Mouse (Mus musculus): ENCODE data around the gene Ttc4.

The Ttc4 gene

GRCm38 (mm10) chr4:106678442-106679118 is at the start of gene Ttc4:
TSS of gene Ttc4 (minus strand) at chr4:106678944.
- DNase-seq (ENCODE audit: low read depth, low spot score): peak; percentile 78

GRCm38 (mm10) chr4:106720631-106721030 is 41.9 kb upstream of the Ttc4 start:
- DNase-seq (ENCODE audit: low read depth, low spot score): no peak

- no peak for DNase-seq (ENCODE audit: low read depth, low spot score)
Measured at GRCm38 (mm10) chr4:106713622-106714021, 34.9 kb upstream of the Ttc4 start.

- peak; percentile 36 for DNase-seq (ENCODE audit: low read depth, low spot score)
Measured at GRCm38 (mm10) chr4:106708408-106708807, 29.7 kb upstream of the Ttc4 start.

- DNase-seq (ENCODE audit: low read depth, low spot score): no peak
Measured at GRCm38 (mm10) chr4:106707957-106708356, 29.2 kb upstream of the Ttc4 start.

- DNase-seq (ENCODE audit: low read depth, low spot score): no peak
Measured at GRCm38 (mm10) chr4:106705096-106705665, 26.4 kb upstream of the Ttc4 start.

- DNase-seq (ENCODE audit: low read depth, low spot score): no peak
Measured at GRCm38 (mm10) chr4:106704416-106704815, 25.7 kb upstream of the Ttc4 start.

- no peak for DNase-seq (ENCODE audit: low read depth, low spot score)
Measured at GRCm38 (mm10) chr4:106703956-106704355, 25.2 kb upstream of the Ttc4 start.

GRCm38 (mm10) chr4:106700798-106701197 is 22.1 kb upstream of the Ttc4 start:
- DNase-seq (ENCODE audit: low read depth, low spot score): no peak

- no peak for DNase-seq (ENCODE audit: low read depth, low spot score)
Measured at GRCm38 (mm10) chr4:106699989-106700388, 21.2 kb upstream of the Ttc4 start.

GRCm38 (mm10) chr4:106693841-106694430 is 15.2 kb upstream of the Ttc4 start:
- DNase-seq (ENCODE audit: low read depth, low spot score): no peak

- DNase-seq (ENCODE audit: low read depth, low spot score): no peak
Measured at GRCm38 (mm10) chr4:106688636-106689296, 10.0 kb upstream of the Ttc4 start.

- DNase-seq (ENCODE audit: low read depth, low spot score): no peak
Measured at GRCm38 (mm10) chr4:106680955-106681354, 2.2 kb upstream of the Ttc4 start.

- no peak for DNase-seq (ENCODE audit: low read depth, low spot score)
Measured at GRCm38 (mm10) chr4:106679152-106679551, 408 bp upstream of the Ttc4 start.

- DNase-seq (ENCODE audit: low read depth, low spot score): no peak
Measured at GRCm38 (mm10) chr4:106676749-106677148, 2.0 kb downstream of the Ttc4 start.

- DNase-seq (ENCODE audit: low read depth, low spot score): no peak
Measured at GRCm38 (mm10) chr4:106666546-106666945, 12.2 kb downstream of the Ttc4 start.

GRCm38 (mm10) chr4:106665673-106666072 is 13.1 kb downstream of the Ttc4 start:
- no peak for DNase-seq (ENCODE audit: low read depth, low spot score)

GRCm38 (mm10) chr4:106665269-106665668 is 13.5 kb downstream of the Ttc4 start:
- DNase-seq (ENCODE audit: low read depth, low spot score): no peak

GRCm38 (mm10) chr4:106664697-106665096 is 14.0 kb downstream of the Ttc4 start:
- no peak for DNase-seq (ENCODE audit: low read depth, low spot score)

GRCm38 (mm10) chr4:106663956-106664470 is 14.7 kb downstream of the Ttc4 start:
- no peak for DNase-seq (ENCODE audit: low read depth, low spot score)

- DNase-seq (ENCODE audit: low read depth, low spot score): no peak
Measured at GRCm38 (mm10) chr4:106655681-106656080, 23.1 kb downstream of the Ttc4 start.

GRCm38 (mm10) chr4:106653051-106653450 is 25.7 kb downstream of the Ttc4 start:
- DNase-seq (ENCODE audit: low read depth, low spot score): no peak

Measured in retina, postnatal 7 days (tissue).